Mouse (Mus musculus): Measurements from ENCODE around the gene Tinagl1. TPM values are rescaled to one million over a fixed set of nuclear protein-coding genes. Genes with fewer than 3 reads are reported as not detected.

Gene Tinagl1
- polyA plus RNA-seq, 1 experiment from 2014 or later = 4.7 TPM

DNA sequence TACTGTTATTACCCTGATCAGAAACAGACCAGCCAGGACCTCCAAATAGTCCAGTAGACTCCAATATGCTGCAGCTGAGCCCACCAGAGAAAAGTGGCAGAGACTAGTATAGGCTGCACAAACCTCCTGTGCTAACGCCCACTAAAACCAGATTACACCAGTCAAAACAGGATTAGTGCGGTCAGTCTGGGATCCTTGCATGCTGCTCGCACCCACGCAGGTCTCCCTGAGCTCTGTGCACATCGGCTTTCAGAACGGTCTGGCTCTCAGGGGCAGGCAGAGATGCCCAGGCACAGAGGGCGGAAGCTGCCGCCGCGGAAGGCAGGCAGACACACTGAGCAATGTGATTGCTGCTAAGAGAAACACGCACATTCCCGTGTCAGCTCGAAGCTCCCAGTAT lies 8.1 kb upstream of the Tinagl1 start:
- Histone ChIP-seq H3K4me1 (replicated peaks; ENCODE audit: control insufficient read depth, insufficient read depth, low read length) (peaks cover 12% of the 10 kb centered on the region), H3K9me3 (ENCODE audit: control insufficient read depth, low read length) (no peaks in the 10 kb centered on the region), H3K9ac (replicated peaks; ENCODE audit: low read depth, low read length) (no peak overlapping the region), H3K27ac (ENCODE audit: low read length) (no peak overlapping the region), H3K27me3 (replicated peaks; ENCODE audit: control insufficient read depth, insufficient read depth, low read length) (no peaks in the 10 kb centered on the region), H3K36me3 (ENCODE audit: control insufficient read depth, insufficient read depth) (no peaks in the 10 kb centered on the region), H3K4me2 (ENCODE audit: low read length) (no peak overlapping the region), H3K4me3 (replicated peaks; ENCODE audit: low read length) (no peak overlapping the region)
- WGBS = 77% methylated on average over 13 of the region's 13 CpGs
- no peak for ATAC-seq

DNA sequence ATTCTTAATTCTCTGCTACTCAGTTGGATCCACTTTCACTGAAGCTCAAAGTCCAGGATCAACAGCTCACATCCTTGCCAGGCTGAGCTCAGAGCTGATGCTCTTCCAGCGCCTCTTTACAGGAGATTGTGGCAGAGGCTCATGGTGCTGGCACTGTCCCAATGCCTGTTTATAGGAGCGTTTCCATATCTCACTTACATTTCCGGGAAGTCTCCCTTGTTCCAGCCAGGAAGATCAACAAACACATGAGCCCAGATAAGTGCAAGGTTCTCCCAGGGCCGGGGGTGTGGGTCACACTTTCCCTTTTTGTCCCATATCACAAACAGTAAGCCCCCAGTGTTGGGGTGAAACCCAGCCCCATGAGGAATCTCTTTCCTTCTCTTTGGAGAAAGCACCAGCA lies 7.0 kb upstream of the Tinagl1 start:
- 56% methylated on average over 4 of the region's 4 CpGs for WGBS
- no peak for ATAC-seq
- H3K4me3 ChIP-seq (replicated peaks; ENCODE audit: low read length) = no peak overlapping the region

DNA sequence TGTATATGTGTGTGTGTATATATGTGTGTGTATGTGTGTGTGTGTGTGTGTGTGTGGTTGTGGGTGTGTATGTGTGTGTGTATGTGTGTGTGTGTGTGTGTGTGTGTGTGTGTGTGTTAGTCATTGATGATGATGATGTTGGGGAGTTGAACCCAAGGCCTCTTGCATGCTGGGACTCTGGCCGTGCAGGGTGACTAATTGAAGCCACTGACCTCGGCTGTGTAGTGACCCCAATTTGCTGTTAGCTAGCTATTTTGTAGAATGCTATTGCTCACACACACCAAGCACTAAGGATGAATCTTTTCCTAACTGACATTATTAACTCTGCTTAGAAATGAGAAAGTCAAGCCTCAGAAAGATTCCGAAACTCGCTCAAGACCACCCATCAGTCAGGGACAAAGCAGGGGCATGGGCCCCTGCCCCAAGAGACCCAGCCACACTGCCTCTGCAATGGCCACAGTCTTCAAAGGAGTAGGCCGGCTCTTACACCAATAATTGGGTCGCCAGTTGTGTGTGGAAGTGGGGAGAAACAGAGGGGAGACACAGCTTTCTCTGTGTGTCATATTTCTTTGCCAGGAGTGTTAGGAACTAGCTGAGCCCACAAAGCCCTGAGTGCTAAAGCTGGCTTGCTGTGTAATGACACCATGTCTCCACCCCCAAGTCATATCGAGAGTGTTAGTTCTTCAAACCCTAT lies 6.1 kb upstream of the Tinagl1 start:
- H3K4me1 ChIP-seq (replicated peaks; ENCODE audit: control insufficient read depth, insufficient read depth, low read length) = peaks cover 5% of the 10 kb centered on the region

More for the DNA sequence above, 7.0 kb upstream of the Tinagl1 start:
- H3K27me3 ChIP-seq (replicated peaks; ENCODE audit: control insufficient read depth, insufficient read depth, low read length) = no peaks in the 10 kb centered on the region
- no peak overlapping the region for H3K27ac ChIP-seq (ENCODE audit: low read length)
- H3K36me3 ChIP-seq (ENCODE audit: control insufficient read depth, insufficient read depth) = no peaks in the 10 kb centered on the region
- no peak overlapping the region for H3K4me2 ChIP-seq (ENCODE audit: low read length)
- H3K4me1 ChIP-seq (replicated peaks; ENCODE audit: control insufficient read depth, insufficient read depth, low read length) = peaks cover 12% of the 10 kb centered on the region
- no peaks in the 10 kb centered on the region for H3K9me3 ChIP-seq (ENCODE audit: control insufficient read depth, low read length)
- H3K9ac ChIP-seq (replicated peaks; ENCODE audit: low read depth, low read length) = no peak overlapping the region

DNA sequence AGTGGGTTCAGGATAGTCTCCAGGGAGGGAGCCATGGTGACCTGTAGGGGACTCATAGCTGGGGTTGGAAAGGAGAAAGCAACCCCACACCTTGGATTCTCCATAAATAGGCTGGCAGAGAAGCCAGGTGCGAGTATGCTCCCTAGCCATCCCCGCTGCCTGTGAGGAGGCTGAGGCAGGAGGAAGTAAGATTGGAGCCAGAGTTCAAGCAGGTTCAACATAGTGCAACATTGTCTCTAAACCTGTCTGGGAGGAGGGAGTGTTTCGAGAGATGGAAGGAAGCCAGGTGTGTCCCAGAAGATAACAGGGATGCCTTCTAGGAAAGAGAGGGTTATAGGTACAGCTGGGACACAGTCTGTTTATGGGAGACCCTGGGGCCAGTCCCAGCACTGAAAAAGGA lies 5.0 kb upstream of the Tinagl1 start:
- H3K36me3 ChIP-seq (ENCODE audit: control insufficient read depth, insufficient read depth) = no peaks in the 10 kb centered on the region
- no peaks in the 10 kb centered on the region for H3K9me3 ChIP-seq (ENCODE audit: control insufficient read depth, low read length)
- peaks cover 5% of the 10 kb centered on the region for H3K27me3 ChIP-seq (replicated peaks; ENCODE audit: control insufficient read depth, insufficient read depth, low read length)
- peaks cover 11% of the 10 kb centered on the region for H3K4me1 ChIP-seq (replicated peaks; ENCODE audit: control insufficient read depth, insufficient read depth, low read length)
- no peak overlapping the region for H3K9ac ChIP-seq (replicated peaks; ENCODE audit: low read depth, low read length)
- H3K4me2 ChIP-seq (ENCODE audit: low read length) = no peak overlapping the region
- ATAC-seq = no peak
- no peak overlapping the region for H3K27ac ChIP-seq (ENCODE audit: low read length)
- 87% methylated on average over 3 of the region's 3 CpGs for WGBS
- H3K4me3 ChIP-seq (replicated peaks; ENCODE audit: low read length) = no peak overlapping the region

More for the DNA sequence above, 6.1 kb upstream of the Tinagl1 start:
- H3K36me3 ChIP-seq (ENCODE audit: control insufficient read depth, insufficient read depth) = no peaks in the 10 kb centered on the region
- no peak overlapping the region for H3K4me3 ChIP-seq (replicated peaks; ENCODE audit: low read length)
- H3K27ac ChIP-seq (ENCODE audit: low read length) = no peak overlapping the region
- H3K9ac ChIP-seq (replicated peaks; ENCODE audit: low read depth, low read length) = no peak overlapping the region
- no peaks in the 10 kb centered on the region for H3K27me3 ChIP-seq (replicated peaks; ENCODE audit: control insufficient read depth, insufficient read depth, low read length)
- 60% methylated on average over 7 of the region's 7 CpGs for WGBS
- no peak overlapping the region for H3K4me2 ChIP-seq (ENCODE audit: low read length)
- H3K9me3 ChIP-seq (ENCODE audit: control insufficient read depth, low read length) = no peaks in the 10 kb centered on the region
- ATAC-seq = no peak

DNA sequence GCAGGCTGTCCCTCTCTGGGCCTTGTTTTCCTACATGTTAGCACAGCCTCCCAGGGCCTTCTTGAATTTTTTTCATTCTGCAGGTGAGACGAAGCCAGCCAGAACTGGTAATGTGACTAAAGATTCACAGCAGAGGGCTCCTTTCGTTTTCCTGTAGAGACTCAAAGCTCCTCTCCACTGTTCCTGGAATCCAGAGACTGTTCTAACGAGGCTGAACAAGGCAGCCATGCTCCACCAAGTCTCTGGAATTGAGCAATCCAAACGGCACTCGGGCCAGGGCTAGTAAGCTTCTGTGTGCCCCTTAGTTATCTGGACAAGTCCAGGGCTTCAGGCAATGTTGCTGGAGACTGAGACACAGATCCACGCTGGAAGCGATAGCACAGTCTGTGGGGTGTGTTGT lies 2.6 kb upstream of the Tinagl1 start:
- ATAC-seq = no peak
- WGBS = 52% methylated on average over 7 of the region's 7 CpGs
- Histone ChIP-seq H3K36me3 (ENCODE audit: control insufficient read depth, insufficient read depth) (no peaks in the 10 kb centered on the region), H3K9me3 (ENCODE audit: control insufficient read depth, low read length) (no peaks in the 10 kb centered on the region), H3K27ac (ENCODE audit: low read length) (no peak overlapping the region), H3K27me3 (replicated peaks; ENCODE audit: control insufficient read depth, insufficient read depth, low read length) (peaks cover 24% of the 10 kb centered on the region), H3K4me2 (ENCODE audit: low read length) (no peak overlapping the region), H3K4me3 (replicated peaks; ENCODE audit: low read length) (no peak overlapping the region), H3K9ac (replicated peaks; ENCODE audit: low read depth, low read length) (no peak overlapping the region), H3K4me1 (replicated peaks; ENCODE audit: control insufficient read depth, insufficient read depth, low read length) (peaks cover 12% of the 10 kb centered on the region)

DNA sequence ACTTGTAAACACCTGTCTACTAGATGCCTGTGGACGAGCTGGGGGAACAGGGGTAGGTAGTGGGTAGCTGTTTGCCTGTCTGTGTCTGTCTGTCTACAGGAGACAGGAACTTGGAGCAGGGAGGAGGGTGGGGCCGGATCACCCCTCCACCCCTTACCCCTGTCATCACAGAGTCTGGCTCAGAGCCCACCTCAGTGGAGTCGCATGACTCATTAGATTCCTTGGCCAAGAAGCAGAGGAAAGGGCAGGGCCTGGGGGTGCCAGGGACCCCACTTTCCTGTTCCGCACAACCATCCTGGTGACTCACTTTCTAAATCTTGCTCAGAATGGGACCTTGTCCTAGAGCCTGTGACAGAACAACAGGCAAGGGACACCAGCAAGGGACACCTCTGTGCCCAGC lies 2.2 kb upstream of the Tinagl1 start:
- no peak overlapping the region for H3K27ac ChIP-seq (ENCODE audit: low read length)
- no peak overlapping the region for H3K4me2 ChIP-seq (ENCODE audit: low read length)
- peaks cover 24% of the 10 kb centered on the region for H3K27me3 ChIP-seq (replicated peaks; ENCODE audit: control insufficient read depth, insufficient read depth, low read length)
- no peak overlapping the region for H3K9ac ChIP-seq (replicated peaks; ENCODE audit: low read depth, low read length)
- H3K4me3 ChIP-seq (replicated peaks; ENCODE audit: low read length) = no peak overlapping the region
- 56% methylated on average over 4 of the region's 4 CpGs for WGBS
- H3K4me1 ChIP-seq (replicated peaks; ENCODE audit: control insufficient read depth, insufficient read depth, low read length) = peaks cover 12% of the 10 kb centered on the region
- no peaks in the 10 kb centered on the region for H3K9me3 ChIP-seq (ENCODE audit: control insufficient read depth, low read length)
- ATAC-seq = no peak
- H3K36me3 ChIP-seq (ENCODE audit: control insufficient read depth, insufficient read depth) = no peaks in the 10 kb centered on the region

DNA sequence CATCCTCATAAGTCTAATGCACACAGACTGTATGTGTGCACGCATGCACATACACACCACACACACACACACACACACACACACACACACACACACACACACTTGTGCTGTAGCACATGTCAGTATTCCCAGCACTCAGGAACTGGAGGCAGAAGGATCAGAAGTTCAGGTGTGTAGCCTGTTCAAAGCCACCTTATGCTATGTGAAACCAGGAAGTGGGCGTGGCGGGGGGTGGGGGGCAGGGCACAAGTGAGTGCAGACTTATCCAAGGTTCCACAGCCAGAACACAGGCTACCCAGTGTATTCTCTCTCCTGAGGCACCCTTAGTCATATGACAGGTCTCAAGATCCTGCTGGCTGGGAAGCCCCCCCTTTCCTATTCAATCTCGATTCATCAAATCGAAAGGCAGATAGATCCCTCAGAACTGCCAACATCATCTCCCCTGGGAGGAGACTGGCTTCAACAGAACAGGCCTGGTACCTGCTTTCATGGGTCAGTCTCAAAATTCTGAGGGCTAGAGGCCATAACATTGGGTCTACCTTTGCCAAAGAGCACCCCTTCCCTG lies 1.3 kb upstream of the Tinagl1 start:
- no peak overlapping the region for H3K9ac ChIP-seq (replicated peaks; ENCODE audit: low read depth, low read length)
- WGBS = 82% methylated on average over 5 of the region's 5 CpGs

DNA sequence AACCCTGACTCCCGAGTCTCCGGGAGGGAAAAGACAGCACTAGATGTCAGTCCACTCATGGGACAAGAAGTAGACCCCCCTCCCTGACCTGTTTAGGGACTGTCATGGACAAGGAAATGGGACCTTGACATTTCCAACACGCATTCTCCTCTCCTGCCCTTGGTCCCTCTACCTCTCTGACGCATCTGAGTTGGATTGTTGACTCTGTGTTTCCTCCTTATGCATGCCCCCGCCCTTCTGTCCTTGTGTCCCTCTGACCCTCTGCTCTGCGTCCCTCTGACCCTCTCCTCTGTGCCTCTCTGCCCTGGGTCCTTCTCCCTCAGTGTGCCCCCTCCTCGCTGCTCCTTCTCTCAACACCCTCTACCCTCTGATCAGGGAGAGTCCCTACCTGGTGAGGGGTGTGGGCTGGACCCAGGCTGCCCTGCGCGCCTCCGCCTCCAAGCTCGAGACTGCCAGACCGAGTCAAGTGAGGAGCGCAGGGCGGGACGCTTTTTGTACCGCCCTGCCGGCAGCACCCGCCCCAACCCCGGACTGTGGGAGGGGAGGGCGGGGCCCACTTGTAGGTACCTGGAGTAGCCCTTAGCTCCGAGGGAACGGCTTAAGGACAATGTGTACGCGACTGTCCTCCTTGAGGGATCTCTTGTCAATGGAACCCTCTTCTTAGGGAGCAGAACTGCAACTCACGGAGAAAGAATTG lies 439 bp downstream of the Tinagl1 start:
- Histone ChIP-seq H3K4me3 (replicated peaks; ENCODE audit: low read length) (no peak overlapping the region), H3K4me2 (ENCODE audit: low read length) (peak overlapping the region; percentile 29), H3K36me3 (ENCODE audit: control insufficient read depth, insufficient read depth) (no peaks in the 10 kb centered on the region), H3K27ac (ENCODE audit: low read length) (no peak overlapping the region), H3K4me1 (replicated peaks; ENCODE audit: control insufficient read depth, insufficient read depth, low read length) (peaks cover 10% of the 10 kb centered on the region), H3K9ac (replicated peaks; ENCODE audit: low read depth, low read length) (no peak overlapping the region), H3K9me3 (ENCODE audit: control insufficient read depth, low read length) (no peaks in the 10 kb centered on the region), H3K27me3 (replicated peaks; ENCODE audit: control insufficient read depth, insufficient read depth, low read length) (peaks cover 24% of the 10 kb centered on the region)
- no peak for ATAC-seq
- WGBS = 4% methylated on average over 25 of the region's 25 CpGs

More for the DNA sequence above, 1.3 kb upstream of the Tinagl1 start:
- Histone ChIP-seq H3K36me3 (ENCODE audit: control insufficient read depth, insufficient read depth) (no peaks in the 10 kb centered on the region), H3K4me1 (replicated peaks; ENCODE audit: control insufficient read depth, insufficient read depth, low read length) (peaks cover 10% of the 10 kb centered on the region), H3K4me2 (ENCODE audit: low read length) (no peak overlapping the region), H3K27ac (ENCODE audit: low read length) (no peak overlapping the region), H3K4me3 (replicated peaks; ENCODE audit: low read length) (no peak overlapping the region), H3K9me3 (ENCODE audit: control insufficient read depth, low read length) (no peaks in the 10 kb centered on the region), H3K27me3 (replicated peaks; ENCODE audit: control insufficient read depth, insufficient read depth, low read length) (peaks cover 24% of the 10 kb centered on the region)
- no peak for ATAC-seq

DNA sequence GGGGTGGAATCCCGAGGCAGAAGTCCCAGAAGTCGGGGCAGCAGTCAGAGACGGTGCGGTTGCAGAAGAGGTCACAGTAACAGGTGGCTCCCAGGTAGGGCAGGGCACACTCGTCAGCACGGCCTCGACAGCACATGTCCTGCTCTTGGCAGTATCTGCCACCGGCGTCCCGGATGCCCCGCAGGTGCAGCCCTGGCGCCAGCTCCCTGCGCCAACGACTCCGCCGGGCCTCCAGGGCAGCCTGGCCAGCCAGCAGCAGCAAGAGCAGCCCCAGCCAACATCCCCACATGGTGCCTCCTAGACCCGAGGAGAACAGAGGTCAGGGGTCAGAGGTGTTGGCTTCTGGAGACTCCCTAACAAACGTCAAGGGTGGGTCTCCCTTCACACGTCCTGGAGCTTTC lies 1.0 kb downstream of the Tinagl1 start:
- no peaks in the 10 kb centered on the region for H3K36me3 ChIP-seq (ENCODE audit: control insufficient read depth, insufficient read depth)
- H3K9ac ChIP-seq (replicated peaks; ENCODE audit: low read depth, low read length) = no peak overlapping the region
- peaks cover 24% of the 10 kb centered on the region for H3K27me3 ChIP-seq (replicated peaks; ENCODE audit: control insufficient read depth, insufficient read depth, low read length)
- peaks cover 10% of the 10 kb centered on the region for H3K4me1 ChIP-seq (replicated peaks; ENCODE audit: control insufficient read depth, insufficient read depth, low read length)
- H3K27ac ChIP-seq (ENCODE audit: low read length) = no peak overlapping the region
- 43% methylated on average over 19 of the region's 19 CpGs for WGBS
- no peak overlapping the region for H3K4me2 ChIP-seq (ENCODE audit: low read length)
- H3K9me3 ChIP-seq (ENCODE audit: control insufficient read depth, low read length) = no peaks in the 10 kb centered on the region
- H3K4me3 ChIP-seq (replicated peaks; ENCODE audit: low read length) = no peak overlapping the region
- no peak for ATAC-seq

Data from forebrain, embryonic 16.5 days (tissue).